Mouse (Mus musculus) MEL-GATA-1-ER (cell line): ENCODE measurements around the gene Smarca4.

ENCODE experiments used
- DNase-seq: peaks from one replicate; pipeline ENCODE4 v3.0.0-alpha.2; 2012; ENCODE audit warnings: low read depth; ENCODE audit errors: extremely low read depth

Gene Smarca4

GRCm38 (mm10) chr9:21721036-21721435 is 105.1 kb downstream of the Smarca4 start:
- DNase-seq = no peak

DNA sequence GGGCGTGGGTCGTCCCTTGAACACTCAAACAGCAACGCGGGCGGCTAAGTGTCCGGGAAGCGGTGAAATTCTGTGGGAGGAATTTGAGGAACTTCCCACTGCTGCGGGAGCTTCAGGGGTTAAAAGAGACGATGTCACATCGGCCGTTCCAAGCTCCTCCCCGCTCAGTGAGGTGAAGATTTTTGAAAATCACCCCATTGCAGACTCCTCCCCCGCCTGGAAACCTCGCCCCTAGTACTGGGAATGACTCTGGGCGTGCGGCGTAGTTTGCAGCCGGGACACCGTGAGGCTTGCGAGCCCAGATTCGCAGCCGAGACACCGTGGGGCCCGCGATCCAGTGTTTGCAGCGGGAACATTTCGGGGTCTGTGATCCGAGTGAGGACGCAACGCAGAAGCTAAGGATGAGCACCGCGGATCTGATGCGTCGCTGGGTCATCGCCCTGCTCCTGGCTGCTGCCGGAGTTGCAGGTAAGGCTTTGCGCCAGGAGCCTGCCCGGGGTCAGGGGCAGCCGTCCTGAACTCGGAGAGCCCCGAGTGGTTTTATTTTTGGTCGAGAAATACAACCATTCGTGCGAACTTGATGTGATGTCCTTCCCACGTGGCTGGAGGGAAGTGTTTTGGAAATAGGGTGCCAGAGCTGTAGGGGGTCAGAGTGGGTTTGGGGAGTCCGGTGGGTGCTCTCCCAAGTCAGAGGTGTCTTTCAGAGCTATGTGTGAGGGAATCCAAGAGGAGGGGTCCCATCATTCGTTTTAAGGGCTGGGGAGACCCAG is 107.6 kb downstream of the Smarca4 start, which contains the start of gene Ldlr:
Gene Ldlr, plus strand, starts transcription at position 107 of the 770 bp plus-strand sequence.
- DNase-seq = peak; percentile 96

DNA sequence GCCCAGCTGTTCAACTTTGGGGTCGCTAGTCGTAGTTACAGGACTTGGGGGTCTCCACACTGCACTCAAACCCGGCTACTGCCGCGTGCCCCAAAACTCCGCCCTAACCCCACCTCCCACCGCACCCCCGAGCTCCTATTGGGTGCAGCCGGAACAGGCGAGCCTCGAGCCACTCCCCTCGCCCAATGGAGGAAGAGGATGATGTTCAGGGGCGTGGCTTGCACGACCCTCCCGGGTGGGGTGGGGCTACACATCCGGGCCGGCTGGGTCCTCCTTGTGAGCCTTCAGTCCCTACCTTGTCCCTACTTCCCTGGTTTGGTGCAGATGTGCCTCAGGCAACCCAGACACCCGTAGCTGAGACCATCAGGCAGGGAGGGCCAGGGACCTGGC is 108.2 kb downstream of the Smarca4 start:
- peak; percentile 90 for DNase-seq

GRCm38 (mm10) chr9:21725224-21726121 is 109.5 kb downstream of the Smarca4 start:
- DNase-seq = peak; percentile 51

DNA sequence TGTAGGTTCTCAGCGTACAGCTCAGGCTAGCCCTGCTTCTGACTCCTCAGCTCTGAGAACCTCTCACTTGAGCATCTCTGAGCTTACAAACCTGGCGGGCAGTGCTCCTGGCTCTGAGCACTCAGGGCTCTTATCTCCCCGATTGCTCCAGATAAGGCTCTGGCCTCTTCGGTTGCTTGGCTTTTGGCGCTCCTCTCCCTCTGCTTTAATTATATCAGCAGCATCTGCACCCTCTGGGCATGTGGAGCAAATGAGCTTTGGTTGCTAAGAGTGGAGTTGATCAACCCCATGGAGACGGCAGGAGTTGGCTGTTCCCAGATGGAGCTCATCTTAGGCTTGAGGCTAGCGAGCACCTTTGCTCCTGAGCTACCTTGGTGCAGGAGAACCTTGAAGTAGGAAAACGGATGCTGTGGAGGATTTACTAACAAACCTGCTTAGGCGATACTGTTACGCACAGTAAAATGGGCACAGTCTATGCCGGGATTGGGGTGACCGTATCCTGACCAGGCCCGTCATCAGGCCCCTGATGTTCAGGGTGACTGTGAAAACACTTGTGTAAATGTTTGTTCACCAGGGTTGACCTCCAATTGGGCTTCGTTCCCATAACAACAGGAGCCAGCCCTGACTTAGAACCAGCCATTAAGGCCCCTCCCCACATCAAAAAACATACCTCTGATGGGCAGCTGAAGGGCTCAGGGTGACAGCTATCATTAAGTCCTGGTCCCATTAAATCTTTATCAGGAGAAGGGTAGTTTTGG is 110.4 kb downstream of the Smarca4 start:
- no peak for DNase-seq

DNA sequence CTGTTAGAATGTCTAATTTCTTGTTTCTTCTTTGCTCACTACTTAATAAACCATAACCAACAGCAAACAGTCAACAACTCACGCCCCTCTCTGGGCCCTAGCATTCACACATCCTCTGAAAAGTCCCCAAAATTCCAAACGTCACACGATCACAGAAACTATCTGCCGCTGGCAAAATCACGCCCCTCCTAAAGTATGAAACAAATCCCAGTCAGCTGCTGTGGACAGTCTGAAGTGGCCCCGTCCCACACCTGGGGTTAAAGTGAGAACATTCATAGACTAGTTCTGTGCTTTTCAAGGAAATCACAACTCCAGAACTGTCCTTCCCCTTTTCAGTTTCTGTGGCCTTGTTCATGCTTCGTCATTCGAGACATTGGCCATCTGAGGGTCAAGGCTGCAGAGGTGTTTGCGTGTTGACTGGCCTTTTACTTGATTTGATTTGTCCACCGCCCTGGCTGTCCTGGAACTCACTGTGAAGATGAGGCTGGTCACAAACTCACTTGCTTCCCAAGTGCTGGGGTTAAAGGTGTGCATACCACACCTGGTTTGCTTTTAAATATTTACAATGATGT is 112.4 kb downstream of the Smarca4 start:
- DNase-seq = no peak

- no peak for DNase-seq
These were observed 113.3 kb downstream of the Smarca4 start for GRCm38 (mm10) chr9:21729264-21729663.

DNA sequence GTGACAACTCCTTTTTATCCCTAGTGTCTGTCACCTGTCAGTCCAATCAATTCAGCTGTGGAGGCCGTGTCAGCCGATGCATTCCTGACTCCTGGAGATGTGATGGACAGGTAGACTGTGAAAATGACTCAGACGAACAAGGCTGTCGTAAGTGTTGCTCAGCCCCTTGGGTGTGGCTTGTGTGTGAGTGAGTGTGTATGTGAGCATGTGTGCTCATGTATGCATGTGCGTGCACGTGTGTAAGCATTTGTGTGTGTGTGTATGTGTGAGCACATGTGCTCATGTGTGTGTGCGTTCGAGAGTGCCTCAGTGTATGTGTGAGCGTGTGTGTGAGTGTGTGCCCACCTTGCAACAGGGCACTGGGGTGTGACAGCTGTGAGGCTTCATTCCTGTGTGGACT is 116.3 kb downstream of the Smarca4 start:
- no peak for DNase-seq

GRCm38 (mm10) chr9:21733446-21733845 is 117.5 kb downstream of the Smarca4 start:
- DNase-seq = no peak

- DNase-seq = no peak
These were observed 118.0 kb downstream of the Smarca4 start for GRCm38 (mm10) chr9:21733989-21734388.

DNA sequence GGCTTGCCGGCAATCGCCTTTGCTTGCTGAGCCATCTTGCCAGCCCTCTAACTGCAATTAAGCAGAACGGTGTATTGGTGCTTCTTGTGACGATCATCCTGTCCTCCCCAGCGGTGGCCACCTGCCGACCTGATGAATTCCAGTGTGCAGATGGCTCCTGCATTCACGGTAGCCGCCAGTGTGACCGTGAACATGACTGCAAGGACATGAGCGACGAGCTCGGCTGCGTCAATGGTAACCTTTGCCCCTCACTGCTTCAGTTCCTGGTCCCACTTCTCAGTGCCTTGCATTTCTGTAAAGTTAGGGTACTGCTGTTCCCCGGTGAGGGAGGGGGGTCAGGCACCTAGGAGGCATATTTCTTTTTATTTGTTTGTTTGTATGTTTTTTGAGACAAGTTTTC is 119.2 kb downstream of the Smarca4 start:
- DNase-seq = no peak

- DNase-seq = no peak
These were observed 120.6 kb downstream of the Smarca4 start for GRCm38 (mm10) chr9:21736580-21736979.

DNA sequence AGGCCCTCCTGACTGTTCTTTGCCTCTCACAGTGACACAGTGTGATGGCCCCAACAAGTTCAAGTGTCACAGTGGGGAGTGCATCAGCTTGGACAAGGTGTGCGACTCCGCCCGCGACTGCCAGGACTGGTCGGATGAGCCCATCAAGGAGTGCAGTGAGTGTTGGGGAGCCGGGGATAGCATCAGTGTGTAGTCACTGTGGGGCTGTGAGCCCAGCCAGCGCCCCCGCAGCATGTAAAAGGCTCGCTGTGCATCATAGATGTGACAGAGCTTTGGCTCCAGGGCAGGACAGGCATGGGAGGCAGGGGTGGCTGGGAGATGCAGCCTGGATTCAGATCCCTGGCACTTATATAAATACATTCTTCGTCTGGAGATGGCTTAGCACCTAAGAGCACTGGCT is 121.2 kb downstream of the Smarca4 start:
- no peak for DNase-seq

GRCm38 (mm10) chr9:21738776-21739175 is 122.8 kb downstream of the Smarca4 start:
- DNase-seq = no peak

DNA sequence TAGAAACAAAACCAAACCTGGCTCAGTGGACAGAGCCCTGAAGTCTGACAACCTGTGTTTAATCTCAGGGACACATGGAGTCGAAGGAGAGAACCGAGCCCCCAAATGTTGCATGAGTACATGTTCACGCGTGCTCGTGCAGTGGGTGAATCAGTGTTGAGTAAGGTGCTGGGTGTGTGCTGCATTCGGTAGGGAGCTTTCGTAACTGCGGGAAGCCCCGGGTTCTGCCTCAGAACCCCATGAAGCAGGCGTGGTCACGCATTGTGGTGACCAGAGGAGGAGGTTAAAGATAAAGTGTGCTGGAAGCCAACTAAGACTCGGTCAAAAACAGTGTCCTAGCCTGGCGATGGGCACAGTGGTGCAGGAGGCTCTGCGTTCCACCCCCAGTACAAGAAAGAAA is 124.5 kb downstream of the Smarca4 start:
- DNase-seq = no peak

DNA sequence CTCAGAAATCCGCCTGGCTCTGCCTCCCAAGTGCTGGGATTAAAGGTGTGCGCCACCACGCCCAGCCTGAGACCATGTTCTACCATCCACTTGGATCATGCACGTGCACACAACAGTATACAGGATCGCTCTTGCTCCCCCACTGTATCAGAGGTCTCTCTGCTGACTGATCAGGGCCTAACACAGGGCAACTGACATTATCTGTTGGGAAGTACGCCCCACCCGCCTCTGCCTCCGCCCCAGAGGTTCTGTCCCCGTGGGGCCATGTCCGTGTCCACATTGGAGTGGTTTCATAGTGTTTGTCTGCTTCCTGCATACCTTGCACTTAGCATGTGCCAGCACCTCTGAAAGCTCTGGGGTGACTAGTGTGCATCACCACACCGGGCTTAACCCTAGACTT is 125.5 kb downstream of the Smarca4 start:
- no peak for DNase-seq

DNA sequence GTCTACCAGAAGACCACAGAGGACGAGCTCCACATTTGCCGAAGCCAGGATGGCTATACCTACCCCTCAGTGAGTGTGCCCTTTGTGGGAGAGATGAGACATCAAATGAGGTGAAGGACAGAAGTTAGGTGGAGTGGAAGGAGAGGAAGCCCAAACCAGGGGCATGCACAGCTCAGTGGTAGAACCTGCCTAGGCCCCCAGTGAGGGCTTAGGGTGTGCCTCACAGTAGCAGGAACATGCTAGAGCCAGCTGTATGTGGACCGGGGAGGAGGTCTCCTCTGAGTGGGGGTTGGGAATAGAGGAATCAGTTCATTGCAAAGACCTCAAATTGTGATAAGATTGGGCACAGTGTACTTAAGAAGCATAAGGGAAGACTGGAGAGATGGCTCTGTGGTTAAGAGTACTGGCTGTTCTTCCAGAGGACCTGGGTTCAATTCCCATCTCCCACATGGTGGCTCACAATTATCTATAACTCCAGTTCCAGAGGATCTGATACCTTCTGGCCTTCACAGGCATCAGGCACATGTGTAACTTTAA is 131.3 kb downstream of the Smarca4 start:
- DNase-seq = no peak

GRCm38 (mm10) chr9:21748033-21748432 is 132.1 kb downstream of the Smarca4 start:
- peak; percentile 74 for DNase-seq

- DNase-seq = no peak
These were observed 132.5 kb downstream of the Smarca4 start for GRCm38 (mm10) chr9:21748491-21748890.

DNA sequence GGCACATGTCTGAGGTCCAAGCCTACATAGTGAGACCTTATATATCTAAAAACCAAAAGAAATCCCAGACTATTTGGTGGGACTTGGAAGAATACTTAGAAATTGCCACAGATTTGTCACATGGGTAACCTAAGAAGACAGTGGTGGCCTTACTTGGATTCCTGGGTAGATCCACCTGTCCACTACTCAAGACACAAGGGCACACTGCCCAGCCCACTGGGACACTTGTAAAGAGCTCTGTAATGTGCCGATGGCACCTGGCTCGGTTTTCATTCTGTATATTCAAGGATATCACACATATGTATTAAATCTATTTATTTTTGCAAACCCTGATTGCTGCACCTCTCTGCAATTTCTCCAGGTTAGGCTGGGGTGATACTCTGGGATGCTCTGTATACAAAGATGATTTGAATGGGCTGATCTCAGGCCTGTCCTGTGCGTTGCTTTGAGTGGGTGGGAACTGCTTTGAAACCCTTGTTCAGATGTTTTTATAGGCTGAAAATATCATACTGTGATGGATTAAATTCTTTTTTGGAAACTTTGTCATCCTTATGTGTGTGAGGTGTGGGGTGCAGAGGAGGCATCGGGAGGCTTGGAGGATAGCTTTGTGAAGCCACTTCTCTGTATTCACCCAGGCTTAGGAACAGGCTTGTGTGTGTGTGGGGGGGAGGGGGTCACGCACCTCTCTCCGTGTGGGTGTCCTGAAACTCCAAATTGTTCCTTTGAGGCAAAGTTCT is 133.6 kb downstream of the Smarca4 start:
- DNase-seq = no peak
